Mouse (Mus musculus): ENCODE results near the gene Vmn2r74.

The Vmn2r74 gene

GRCm38 (mm10) chr7:85961529-85961928 is at the start of gene Vmn2r74:
TSS of gene Vmn2r74 (minus strand) at chr7:85961629.
- no peak for DNase-seq (ENCODE audit: low spot score in 2 of 2)

GRCm38 (mm10) chr7:86007533-86007932 is 46.1 kb upstream of the Vmn2r74 start:
- no peak for DNase-seq (ENCODE audit: low spot score in 2 of 2)
